Mouse (Mus musculus) ES-Bruce4 (cell line): Measurements from ENCODE around the gene Fam192a.

Experiments used
- CTCF ChIP-seq: IDR thresholded peaks from one replicate; pipeline ENCODE4 v1.8.1; 2011; ENCODE audit warnings: low read depth, low read length
- POLR2A ChIP-seq: IDR thresholded peaks from one replicate; pipeline ENCODE4 v1.8.1; 2011; ENCODE audit warnings: low read length; ENCODE audit not compliant: insufficient read depth

GRCm38 (mm10) chr8:94540025-94540424, 61.8 kb downstream of the Fam192a start:
- no peak for TF ChIP-seq CTCF
- TF ChIP-seq POLR2A: no peak
